Mouse (Mus musculus) activated CD4-positive, CD25-positive, alpha-beta regulatory T cell (primary cell): Measurements from ENCODE around the gene Hgd. TPM values are rescaled to one million over a fixed set of nuclear protein-coding genes. Genes with fewer than 3 reads are reported as not detected.

Source experiments
- polyA plus RNA-seq, 2 experiments: library from polyadenylated mRNA; unstranded; fragments of 100-300 nt; shearing (Covaris generic); gene quantifications; one replicate each; pipeline ENCODE4 v1.2.1; 2017

The Hgd gene
- 1 to 10 TPM in 1 of 2 experiments, not detected in 1; 1.0 TPM for polyA plus RNA-seq

DNA sequence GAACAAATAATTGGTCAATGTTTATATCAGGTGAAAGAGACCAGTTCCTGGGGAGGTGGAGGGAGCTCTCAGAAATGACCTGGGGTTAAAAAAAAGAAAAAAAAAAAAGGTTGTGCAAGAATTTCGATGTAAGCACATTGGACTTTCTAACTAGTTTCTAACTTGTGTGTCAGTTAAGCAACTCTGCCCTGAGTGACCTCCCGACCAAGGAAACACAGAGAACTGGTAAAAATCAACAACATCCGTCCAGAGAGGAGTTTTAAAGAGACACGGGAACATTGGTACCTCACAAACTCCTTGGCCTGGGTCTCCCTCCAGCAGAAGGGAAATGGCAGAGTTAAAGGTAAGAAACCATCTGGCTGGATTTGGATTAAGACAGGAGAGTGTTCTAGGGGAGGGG, at the start of gene Hgd:
Gene Hgd (plus strand): TSS at position 160 of the 400 bp plus-strand sequence.

DNA sequence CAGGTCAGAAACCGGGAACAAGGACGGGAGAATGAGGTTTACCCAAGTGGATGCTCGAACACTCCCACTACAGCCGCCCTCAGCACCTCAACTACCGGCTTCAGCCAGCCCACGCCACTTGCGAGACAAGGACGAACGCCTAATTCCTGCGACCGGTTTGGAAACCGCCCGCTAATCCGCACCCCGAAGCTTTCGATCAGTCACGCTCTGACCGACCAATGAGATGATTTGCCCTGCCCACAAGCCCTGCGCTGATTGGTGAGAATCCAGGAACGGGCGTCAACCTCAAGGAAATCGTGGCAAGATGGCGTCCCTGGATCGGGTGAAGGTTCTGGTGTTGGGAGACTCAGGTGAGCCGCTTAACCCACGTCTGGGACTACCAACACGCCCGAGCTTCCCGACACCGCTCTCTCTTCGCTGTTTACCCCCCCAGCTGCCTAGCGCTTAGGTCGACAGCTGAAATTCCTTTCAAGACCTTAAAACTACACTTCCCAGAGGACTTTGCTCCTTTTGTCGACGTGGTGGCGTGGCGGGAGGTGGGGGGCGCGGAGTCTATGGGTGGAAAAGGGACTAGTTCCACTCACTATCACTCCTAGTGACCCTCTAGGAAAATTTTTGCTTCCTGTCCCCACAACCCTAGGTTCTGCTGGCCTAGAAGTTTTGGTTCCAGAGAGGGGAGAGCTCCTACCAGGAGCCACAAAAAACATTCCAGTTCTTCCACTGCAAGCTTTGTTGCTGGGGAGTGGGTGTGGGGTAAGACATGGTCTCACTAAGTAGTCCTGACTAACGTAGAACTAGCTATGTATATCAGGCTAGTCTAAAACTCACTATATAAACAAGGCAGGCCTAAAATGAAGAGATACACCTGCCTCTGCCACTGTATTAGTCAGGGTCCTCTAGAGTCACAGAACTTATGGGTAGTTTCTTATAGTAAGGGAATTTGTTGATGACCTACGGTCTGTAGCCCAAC, 40.1 kb upstream of the Hgd start, which contains the start of the genes Gtf2e1 and Rabl3:
Gene Gtf2e1 (minus strand): TSS at position 179 of the 970 bp plus-strand sequence.
Gene Rabl3 (plus strand): TSS at position 275 of the 970 bp plus-strand sequence.

DNA sequence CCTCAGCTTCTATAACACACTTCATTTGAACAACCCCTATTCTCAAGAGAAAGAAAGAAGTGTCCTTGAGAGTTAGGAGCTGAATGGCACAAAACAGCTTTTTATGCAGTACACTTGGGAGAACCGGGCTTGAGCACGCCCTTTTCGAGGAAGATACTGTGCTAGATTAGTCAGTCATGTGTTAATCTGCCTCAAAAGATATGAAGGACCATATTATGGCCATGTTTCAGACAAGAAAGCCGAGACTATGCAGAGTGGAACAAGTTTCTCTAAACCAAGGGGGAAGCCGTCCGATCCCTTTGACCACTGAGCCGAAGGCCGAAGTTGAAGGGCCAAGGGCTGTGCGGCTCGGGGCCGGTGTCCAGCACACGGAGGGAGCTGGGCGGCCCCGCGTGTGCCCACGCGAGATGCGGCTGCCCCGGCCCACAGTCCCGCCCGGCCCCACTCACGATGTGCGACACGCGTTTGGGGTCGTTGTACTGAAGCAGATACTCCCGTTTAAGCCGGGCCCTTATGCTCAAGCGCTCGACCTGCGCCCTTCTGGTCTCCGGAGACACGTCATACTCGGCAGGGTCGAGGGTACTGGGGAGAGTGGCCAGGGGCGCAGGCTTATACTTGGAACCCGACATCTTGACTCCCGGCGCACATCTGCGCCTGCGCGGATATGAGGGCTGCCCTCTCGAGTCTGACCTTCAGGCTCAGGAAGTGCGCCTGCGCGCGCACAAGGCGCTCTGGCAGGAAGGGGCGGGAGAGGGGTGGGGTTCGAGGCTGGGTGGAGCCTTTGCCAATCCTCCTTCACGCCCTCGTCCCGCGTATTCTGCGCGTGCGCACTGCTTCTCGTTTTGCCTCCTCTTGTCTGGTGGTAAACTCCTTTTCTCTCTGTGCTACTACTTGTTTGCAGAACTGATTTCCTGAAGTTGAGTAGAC, 74.0 kb downstream of the Hgd start, which contains the start of gene Ndufb4:
Gene Ndufb4 (minus strand): TSS at position 723 of the 927 bp plus-strand sequence.

Other genes starting within 250 kb of the Hgd start
- under 1 TPM in 1 of 2 experiments, not detected in 1; 0.49 TPM for gene Stxbp5l, start 195.2 kb upstream of the Hgd start, polyA plus RNA-seq
- gene Gtf2e1, start 40.4 kb upstream of the Hgd start, polyA plus RNA-seq, result 10 to 100 TPM; 20.5 to 23.6 TPM
- gene Rabl3, start 40.3 kb upstream of the Hgd start, polyA plus RNA-seq, result 10 to 100 TPM; 14.4 to 16.5 TPM
- 10 to 100 TPM; 58.3 to 65.6 TPM for gene Ndufb4, start 74.3 kb downstream of the Hgd start, polyA plus RNA-seq
- gene Fstl1, start 196.7 kb downstream of the Hgd start, polyA plus RNA-seq, result under 1 TPM; 0.10 to 0.93 TPM